Mouse (Mus musculus): ENCODE measurements around the gene Rims3. TPM values are rescaled to one million over a fixed set of nuclear protein-coding genes. Genes with fewer than 3 reads are reported as not detected.
A peak's percentile ranks its signal among the peaks of the same experiment; 100 is the strongest.

Gene Rims3
- total and polyA plus RNA-seq, 2 experiments from 2014 or later = 37.1 to 131 TPM

DNA sequence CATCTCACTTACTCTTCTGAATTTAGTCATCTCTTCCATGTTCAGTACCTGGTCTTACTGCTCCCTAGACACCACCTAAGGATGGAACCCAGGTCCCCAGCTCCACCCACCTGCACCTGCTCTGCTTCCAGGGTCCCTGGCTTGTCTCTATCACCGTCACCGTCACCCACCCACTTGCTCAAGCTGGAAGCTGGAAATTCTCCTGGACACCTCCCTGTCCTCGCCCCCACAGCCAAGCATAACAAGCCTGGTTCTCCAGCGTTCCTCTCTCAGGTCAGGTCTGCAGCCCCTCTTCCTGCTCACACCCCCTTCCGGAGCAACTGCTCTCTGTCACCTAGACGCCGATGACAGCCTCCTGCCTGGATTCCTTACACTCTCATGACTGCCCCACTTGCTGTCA is 5.2 kb downstream of the Rims3 start:
- Histone ChIP-seq H3K4me1 (ENCODE audit: insufficient read depth, low read length) (peaks cover 16% of the 10 kb centered on the region), H3K9me3 (ENCODE audit: low read length) (no peaks in the 10 kb centered on the region), H3K4me2 (ENCODE audit: low read depth, low read length, poor library complexity, severe bottlenecking) (no peak overlapping the region), H3K4me3 (ENCODE audit: low read depth, low read length) (no peak overlapping the region), H3K27me3 (ENCODE audit: insufficient read depth, low read length) (no peaks in the 10 kb centered on the region), H3K9ac (replicated peaks; ENCODE audit: low read length, poor library complexity, severe bottlenecking) (no peak overlapping the region), H3K27ac (ENCODE audit: low read depth, low read length) (no peak overlapping the region), H3K36me3 (ENCODE audit: insufficient read depth, low read length) (0 out of 2 replicates have a peak, but pooled peaks cover 2% of the 10 kb centered on the region)
- ATAC-seq (ENCODE audit: low FRiP score) (no peak), DNase-seq (ENCODE audit: low spot score) (no peak)
- no peak for TF ChIP-seq CTCF (IDR thresholded peaks at IDR 0.05)
- 81% methylated on average over 7 of the region's 7 CpGs for WGBS

DNA sequence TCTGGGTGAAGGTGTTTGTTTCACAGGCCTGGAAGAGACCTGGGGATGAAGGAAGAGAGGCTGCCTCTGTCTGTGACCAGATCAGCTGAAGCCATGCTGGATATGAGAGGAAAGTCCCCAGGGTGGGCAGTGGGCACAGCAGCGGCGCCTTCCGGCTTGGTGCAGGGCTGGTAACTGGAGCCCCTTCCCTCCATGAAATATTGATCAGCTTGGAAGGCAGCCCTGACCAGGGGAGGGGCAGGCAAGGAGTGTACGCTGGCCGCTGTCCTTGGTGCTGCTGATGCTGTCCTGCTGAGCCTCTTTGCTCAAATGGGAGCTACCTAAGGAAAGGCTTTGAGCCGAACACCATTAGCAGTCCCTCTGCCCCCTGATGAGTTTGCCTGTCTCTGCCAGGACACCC is 11.6 kb downstream of the Rims3 start:
- no peak for TF ChIP-seq CTCF (IDR thresholded peaks at IDR 0.05)
- no peaks in the 10 kb centered on the region for H3K9me3 ChIP-seq (ENCODE audit: low read length)
- H3K4me2 ChIP-seq (ENCODE audit: low read depth, low read length, poor library complexity, severe bottlenecking) = no peak overlapping the region
- H3K4me1 ChIP-seq (ENCODE audit: insufficient read depth, low read length) = peaks cover 9% of the 10 kb centered on the region
- ATAC-seq (ENCODE audit: low FRiP score) (no peak), DNase-seq (ENCODE audit: low spot score) (peak; percentile 37)
- no peak overlapping the region for H3K9ac ChIP-seq (replicated peaks; ENCODE audit: low read length, poor library complexity, severe bottlenecking)
- no peak overlapping the region for H3K27ac ChIP-seq (ENCODE audit: low read depth, low read length)
- H3K27me3 ChIP-seq (ENCODE audit: insufficient read depth, low read length) = no peaks in the 10 kb centered on the region
- WGBS = 14% methylated on average over 6 of the region's 6 CpGs
- H3K36me3 ChIP-seq (ENCODE audit: insufficient read depth, low read length) = no peaks in the 10 kb centered on the region
- H3K4me3 ChIP-seq (ENCODE audit: low read depth, low read length) = no peak overlapping the region

DNA sequence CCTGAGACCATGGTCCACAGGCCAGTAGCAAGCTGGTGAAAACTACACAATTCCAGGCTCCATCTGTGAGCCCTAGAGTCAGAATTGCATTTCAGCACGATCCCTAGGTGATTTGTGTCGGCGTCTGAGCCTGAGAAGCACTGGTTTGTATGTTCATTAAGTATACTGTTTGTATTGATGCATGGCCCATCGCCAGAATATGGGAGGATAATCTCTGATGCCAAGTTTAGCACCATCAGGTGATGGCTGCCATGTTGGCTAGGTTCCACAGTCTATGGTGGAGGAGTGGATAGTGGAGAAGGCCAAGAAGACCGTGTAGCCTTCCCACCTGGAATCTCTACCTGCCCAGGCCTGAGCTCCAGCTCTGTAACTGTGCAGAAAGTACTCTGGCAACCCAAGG is 13.6 kb downstream of the Rims3 start:
- Histone ChIP-seq H3K4me3 (ENCODE audit: low read depth, low read length) (no peak overlapping the region), H3K4me1 (ENCODE audit: insufficient read depth, low read length) (peaks cover 9% of the 10 kb centered on the region), H3K9ac (replicated peaks; ENCODE audit: low read length, poor library complexity, severe bottlenecking) (no peak overlapping the region), H3K27ac (ENCODE audit: low read depth, low read length) (no peak overlapping the region), H3K27me3 (ENCODE audit: insufficient read depth, low read length) (no peaks in the 10 kb centered on the region), H3K9me3 (ENCODE audit: low read length) (no peaks in the 10 kb centered on the region), H3K4me2 (ENCODE audit: low read depth, low read length, poor library complexity, severe bottlenecking) (no peak overlapping the region), H3K36me3 (ENCODE audit: insufficient read depth, low read length) (no peaks in the 10 kb centered on the region)
- WGBS = 80% methylated on average over 5 of the region's 5 CpGs
- no peak for DNase-seq (ENCODE audit: low spot score)
- no peak for TF ChIP-seq CTCF (IDR thresholded peaks at IDR 0.05)
- no peak for ATAC-seq (ENCODE audit: low FRiP score)

DNA sequence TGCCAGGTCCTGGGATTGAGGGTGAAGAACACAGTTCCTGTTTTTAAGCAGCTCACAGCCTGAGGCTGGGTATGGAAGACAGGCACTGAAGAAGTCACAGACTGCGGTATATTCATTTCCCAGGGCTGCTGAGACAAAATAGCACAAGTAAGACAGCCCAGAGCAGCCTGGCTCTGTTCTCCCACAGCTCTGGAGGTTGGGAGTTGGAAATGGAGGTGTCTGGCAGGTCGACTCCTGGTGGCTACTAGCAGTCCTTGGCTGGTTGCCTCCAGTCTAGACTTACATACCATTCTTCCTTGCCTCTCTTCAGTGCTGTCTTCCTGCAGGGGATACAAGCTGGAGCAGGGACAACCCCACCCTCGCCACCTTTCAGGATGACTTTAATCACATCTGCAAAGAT is 14.4 kb downstream of the Rims3 start:
- Histone ChIP-seq H3K4me1 (ENCODE audit: insufficient read depth, low read length) (peaks cover 9% of the 10 kb centered on the region), H3K27ac (ENCODE audit: low read depth, low read length) (no peak overlapping the region), H3K4me3 (ENCODE audit: low read depth, low read length) (no peak overlapping the region), H3K27me3 (ENCODE audit: insufficient read depth, low read length) (no peaks in the 10 kb centered on the region), H3K9me3 (ENCODE audit: low read length) (no peaks in the 10 kb centered on the region), H3K4me2 (ENCODE audit: low read depth, low read length, poor library complexity, severe bottlenecking) (no peak overlapping the region), H3K36me3 (ENCODE audit: insufficient read depth, low read length) (no peaks in the 10 kb centered on the region), H3K9ac (replicated peaks; ENCODE audit: low read length, poor library complexity, severe bottlenecking) (no peak overlapping the region)
- TF ChIP-seq CTCF (IDR thresholded peaks at IDR 0.05) = no peak
- DNase-seq (ENCODE audit: low spot score) (no peak), ATAC-seq (ENCODE audit: low FRiP score) (no peak)
- 76% methylated on average over 3 of the region's 3 CpGs for WGBS

DNA sequence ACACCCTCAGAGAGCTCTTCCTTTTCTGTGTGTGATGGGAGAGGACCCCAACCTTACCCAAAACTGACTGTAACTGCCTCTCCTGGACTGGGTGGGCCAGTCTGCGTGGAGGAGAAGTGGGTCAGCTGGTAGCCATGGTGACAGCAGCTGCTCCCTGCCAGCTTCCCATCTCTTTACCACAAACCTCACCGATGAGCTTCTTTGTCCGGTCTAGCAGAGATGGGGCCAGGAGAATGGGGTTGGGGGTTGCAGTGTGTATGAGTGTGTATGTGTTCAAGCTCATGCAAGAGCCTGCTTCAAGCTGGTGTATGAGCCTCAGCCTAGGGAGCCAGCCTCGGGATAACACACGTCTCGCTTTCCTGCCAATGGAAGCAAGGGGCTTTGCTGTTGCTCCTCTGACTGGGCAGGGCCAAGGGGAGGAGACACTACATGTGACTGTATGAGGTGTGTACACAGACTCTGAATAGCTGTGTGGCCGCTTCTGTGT is 15.7 kb downstream of the Rims3 start:
- H3K4me2 ChIP-seq (ENCODE audit: low read depth, low read length, poor library complexity, severe bottlenecking) = peak overlapping the region; percentile 28; the same call in 1 of the 2 replicates
- no peaks in the 10 kb centered on the region for H3K27me3 ChIP-seq (ENCODE audit: insufficient read depth, low read length)
- 0 out of 2 replicates have a peak overlapping the region, but pooled peaks have one; percentile 33 for H3K9ac ChIP-seq (replicated peaks; ENCODE audit: low read length, poor library complexity, severe bottlenecking)
- H3K36me3 ChIP-seq (ENCODE audit: insufficient read depth, low read length) = no peaks in the 10 kb centered on the region
- 26% methylated on average over 7 of the region's 7 CpGs for WGBS
- H3K27ac ChIP-seq (ENCODE audit: low read depth, low read length) = peak overlapping the region; percentile 65
- ATAC-seq (ENCODE audit: low FRiP score) = peak; percentile 81
- peak; percentile 58 for DNase-seq (ENCODE audit: low spot score)
- peaks cover 9% of the 10 kb centered on the region for H3K4me1 ChIP-seq (ENCODE audit: insufficient read depth, low read length)
- TF ChIP-seq CTCF (IDR thresholded peaks at IDR 0.05) = no peak
- no peak overlapping the region for H3K4me3 ChIP-seq (ENCODE audit: low read depth, low read length)
- no peaks in the 10 kb centered on the region for H3K9me3 ChIP-seq (ENCODE audit: low read length)

DNA sequence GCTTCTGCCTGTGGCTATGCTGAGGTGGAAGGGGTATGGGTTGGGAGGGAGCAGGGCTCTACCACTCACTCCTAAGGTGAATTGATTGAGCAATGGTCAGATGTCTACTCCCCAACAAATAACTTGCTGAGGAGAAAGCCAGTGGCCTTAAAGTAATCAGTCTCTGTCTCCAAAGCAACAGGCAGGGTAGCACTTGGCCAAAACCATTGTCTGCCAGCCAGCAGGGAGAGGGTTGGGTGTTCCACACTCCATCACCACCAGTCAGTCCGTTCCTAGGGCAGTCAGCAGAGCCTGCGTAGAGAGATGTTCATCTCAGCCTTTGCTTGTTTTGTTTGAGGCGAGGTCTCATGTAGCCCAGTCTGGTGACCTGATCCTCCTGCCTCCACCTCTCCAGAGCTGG is 21.3 kb downstream of the Rims3 start:
- H3K27me3 ChIP-seq (ENCODE audit: insufficient read depth, low read length) = no peaks in the 10 kb centered on the region
- no peak overlapping the region for H3K4me3 ChIP-seq (ENCODE audit: low read depth, low read length)
- H3K9me3 ChIP-seq (ENCODE audit: low read length) = no peaks in the 10 kb centered on the region
- 0 out of 2 replicates have a peak, but pooled peaks cover 1% of the 10 kb centered on the region for H3K4me1 ChIP-seq (ENCODE audit: insufficient read depth, low read length)
- H3K4me2 ChIP-seq (ENCODE audit: low read depth, low read length, poor library complexity, severe bottlenecking) = no peak overlapping the region
- no peak overlapping the region for H3K27ac ChIP-seq (ENCODE audit: low read depth, low read length)
- no peak overlapping the region for H3K9ac ChIP-seq (replicated peaks; ENCODE audit: low read length, poor library complexity, severe bottlenecking)
- peaks cover 5% of the 10 kb centered on the region for H3K36me3 ChIP-seq (ENCODE audit: insufficient read depth, low read length)
- WGBS = 72% methylated on average over 3 of the region's 3 CpGs
- ATAC-seq (ENCODE audit: low FRiP score) (no peak), DNase-seq (ENCODE audit: low spot score) (no peak)
- TF ChIP-seq CTCF (IDR thresholded peaks at IDR 0.05) = no peak

Measured in midbrain, postnatal 0 days (tissue).